Mouse (Mus musculus) brain, embryonic 18.5 days (tissue): ENCODE results near the gene Olfr1357.

Source experiments
- DNase-seq: peaks from one replicate; pipeline ENCODE4 v3.0.0-alpha.2; 2012; ENCODE audit warnings: low read depth, low spot score

The Olfr1357 gene

DNA sequence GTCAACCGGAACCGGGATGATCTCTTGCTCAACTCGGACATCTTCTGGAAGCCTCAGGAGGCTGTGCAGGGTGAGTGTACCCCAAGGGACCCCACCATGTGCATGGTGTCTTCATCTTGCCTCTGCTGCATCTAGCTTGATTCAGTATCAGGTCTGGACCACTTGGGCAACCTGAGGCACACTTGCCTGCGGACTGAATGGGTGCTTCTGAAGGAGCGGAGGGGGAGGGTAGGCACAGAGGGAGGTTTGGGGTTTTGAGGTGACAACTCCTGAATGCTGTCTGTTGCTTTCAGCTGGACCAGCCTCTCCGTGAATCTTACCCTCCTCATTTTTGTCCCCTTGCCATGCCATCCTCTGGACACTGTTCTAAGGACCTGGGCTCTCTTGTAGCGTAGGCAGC is 36.8 kb downstream of the Olfr1357 start:
- DNase-seq: no peak

DNA sequence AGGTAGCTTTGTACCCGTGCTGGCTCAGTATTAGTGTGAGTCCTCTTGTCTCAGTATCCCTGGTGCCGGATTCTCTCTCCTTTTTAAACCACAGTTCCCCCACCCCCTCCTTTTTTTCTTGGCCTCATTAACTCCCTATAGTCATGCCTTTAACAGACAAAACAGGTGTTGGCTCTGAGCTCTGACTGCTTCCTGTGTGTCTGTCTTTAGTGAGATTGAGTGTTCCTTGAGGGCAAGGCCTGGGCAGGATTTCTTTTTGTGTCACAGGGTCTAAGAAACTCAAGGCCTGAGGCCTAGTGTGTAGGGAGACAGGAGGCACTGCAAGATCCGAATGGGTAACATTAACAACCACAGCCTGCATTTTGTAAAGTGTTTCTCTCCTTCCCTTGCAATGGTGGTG is 39.7 kb downstream of the Olfr1357 start:
- DNase-seq: no peak

- no peak for DNase-seq
These were observed 41.3 kb downstream of the Olfr1357 start for GRCm38 (mm10) chr10:78576435-78577184.

DNA sequence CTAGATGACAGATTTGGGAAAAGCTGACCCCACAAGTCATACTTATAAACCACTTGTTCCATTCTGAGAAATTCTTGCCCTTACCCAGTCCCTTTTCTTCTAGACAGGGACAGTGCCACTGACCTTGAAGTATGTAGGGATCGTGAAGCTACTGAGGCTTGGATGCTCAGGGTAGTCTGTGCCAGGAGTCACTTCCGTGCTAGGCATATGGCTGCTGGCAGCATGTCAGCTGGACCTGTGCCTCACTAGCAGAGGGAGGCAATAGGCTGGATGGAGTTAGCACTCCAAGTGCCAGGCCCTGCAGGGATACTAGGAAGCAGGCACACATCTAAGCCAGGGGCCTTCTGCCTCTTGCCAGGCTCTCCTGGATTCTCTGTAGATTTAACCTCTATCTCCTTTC is 42.2 kb downstream of the Olfr1357 start:
- DNase-seq: no peak

DNA sequence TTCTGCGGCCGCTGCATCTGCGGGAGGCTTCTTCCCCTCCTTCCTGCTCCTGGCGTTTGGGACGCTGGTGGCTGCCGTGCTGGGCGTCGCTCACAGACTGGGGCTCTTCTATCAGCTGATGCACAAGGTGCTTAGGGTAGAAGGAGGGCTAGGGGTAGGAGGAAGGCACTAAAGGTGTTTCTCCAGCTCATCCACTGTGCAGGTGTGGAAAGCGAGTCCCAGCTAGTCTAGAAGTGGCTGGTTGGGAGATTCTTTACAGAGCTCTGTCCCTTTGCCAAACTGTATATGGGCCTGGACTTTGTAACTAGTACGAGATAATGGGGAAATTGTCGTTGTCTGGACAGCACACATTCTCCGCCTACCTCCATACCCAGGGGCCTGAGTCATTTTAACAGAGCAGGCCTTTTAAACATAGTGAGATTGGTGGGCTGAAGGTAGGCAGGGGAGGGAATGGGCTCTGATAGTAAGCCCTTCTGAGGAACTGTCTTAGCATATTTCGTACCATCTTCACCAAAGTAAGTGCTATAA is 42.7 kb downstream of the Olfr1357 start:
- DNase-seq: no peak

DNA sequence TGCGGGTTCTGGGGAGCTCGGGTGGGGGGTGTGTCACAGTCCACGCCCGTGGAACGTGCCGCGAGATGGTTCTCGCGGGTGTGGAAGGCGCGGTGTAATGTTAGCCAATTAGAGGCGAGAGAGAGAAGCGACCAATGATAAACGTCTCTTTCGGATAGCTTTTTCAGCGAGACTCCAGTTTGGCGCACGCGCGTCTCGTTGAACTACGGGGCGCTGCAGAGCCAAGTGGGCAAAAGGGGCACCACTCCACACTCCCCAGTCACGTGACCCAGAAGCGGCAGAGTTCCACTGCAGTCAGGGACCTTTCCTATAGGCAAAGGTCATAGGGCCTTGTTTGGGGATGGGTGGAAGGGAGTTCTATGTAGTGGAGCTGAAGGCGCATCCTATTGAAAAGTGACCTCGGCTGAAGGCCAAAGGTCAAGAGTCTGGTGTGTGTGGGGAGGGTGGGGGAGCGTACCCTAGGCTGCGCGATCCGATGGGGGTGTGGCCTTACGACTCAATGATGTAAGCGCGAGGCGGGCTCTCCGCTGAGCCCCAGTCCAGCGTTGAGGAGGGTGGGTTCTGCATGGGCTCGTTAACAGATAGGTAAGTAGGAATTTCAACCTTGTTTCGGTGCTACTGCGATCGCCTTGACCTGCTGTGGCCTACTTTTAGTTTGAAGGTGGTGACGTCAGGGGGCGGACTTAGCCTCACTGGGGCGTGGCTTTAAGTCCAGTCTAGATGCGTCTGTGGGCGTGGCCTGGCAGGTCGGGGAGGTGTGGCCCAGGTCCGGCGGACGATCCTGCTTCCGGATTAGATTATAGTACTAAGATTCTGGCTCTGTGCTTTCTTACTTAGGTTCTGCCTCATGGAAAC is 43.4 kb downstream of the Olfr1357 start, which contains the start of gene Ilvbl:
Gene Ilvbl, plus strand, starts transcription at position 97 of the 855 bp plus-strand sequence.
- peak; percentile 89 for DNase-seq

DNA sequence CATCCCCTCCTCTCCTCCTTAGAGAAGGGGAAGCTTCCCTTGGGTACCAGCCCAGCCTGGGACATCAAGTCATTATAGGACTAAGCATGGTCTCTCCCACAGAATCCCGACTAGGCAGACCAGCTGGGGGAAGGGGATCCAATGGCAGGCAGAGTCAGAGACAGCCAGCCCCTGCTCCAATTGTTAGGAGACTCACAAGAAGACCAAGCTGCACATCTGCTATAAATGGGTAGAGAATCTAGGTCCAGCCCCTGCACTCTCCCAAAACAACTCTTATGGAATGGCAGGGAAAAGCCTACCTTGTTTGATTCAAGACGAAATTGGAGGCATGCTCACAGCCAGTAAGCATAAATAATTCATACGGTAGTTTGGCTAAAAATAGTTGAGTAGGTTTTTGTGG is 44.6 kb downstream of the Olfr1357 start:
- no peak for DNase-seq

GRCm38 (mm10) chr10:78570897-78571296 is 47.0 kb downstream of the Olfr1357 start:
- no peak for DNase-seq

DNA sequence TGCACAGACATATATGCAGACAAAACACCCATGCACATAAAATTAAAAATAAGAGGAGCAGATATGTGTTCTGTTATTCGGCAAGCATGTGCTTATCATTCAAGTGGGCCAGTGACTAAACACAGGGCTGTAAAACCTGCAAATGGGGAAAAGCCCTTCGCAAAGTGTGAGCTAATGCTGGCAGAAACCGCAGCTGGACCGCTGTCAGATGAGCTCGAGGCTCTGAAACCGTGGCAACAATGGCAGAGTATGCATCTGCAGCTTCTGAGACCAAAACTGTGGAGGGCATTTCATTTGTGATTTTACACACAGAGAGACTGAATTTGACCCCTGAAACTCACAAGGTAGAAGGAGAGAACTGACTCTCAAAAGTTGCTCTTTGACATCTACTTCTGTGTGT is 47.5 kb downstream of the Olfr1357 start:
- no peak for DNase-seq

GRCm38 (mm10) chr10:78569686-78570085 is 48.2 kb downstream of the Olfr1357 start:
- no peak for DNase-seq

GRCm38 (mm10) chr10:78569191-78569590 is 48.7 kb downstream of the Olfr1357 start:
- DNase-seq: no peak

- no peak for DNase-seq
These were observed 52.8 kb downstream of the Olfr1357 start for GRCm38 (mm10) chr10:78565070-78565469.
